Mouse (Mus musculus) gastrocnemius, adult 8-10 months (tissue): ENCODE data around the gene Adamts2. TPM values are rescaled to one million over a fixed set of nuclear protein-coding genes. Genes with fewer than 3 reads are reported as not detected.

Source experiments
- DNase-seq, 2 experiments: peaks; one replicate each; pipeline ENCODE4 v3.0.0; 2022; ENCODE audit warnings: low spot score in 2 of 2
- total RNA-seq, 4 experiments: library from RNA; stranded (reverse); gene quantifications; 2 replicates each; pipeline ENCODE4 v1.2.4; 2022

Adamts2 gene
- total RNA-seq, 4 experiments from 2014 or later, result 3.5 to 4.9 (median 4.7) TPM

GRCm38 (mm10) chr11:50670881-50671280 lies 69.0 kb downstream of the Adamts2 start:
- DNase-seq, result no peak

- DNase-seq, result no peak
Measured at GRCm38 (mm10) chr11:50671376-50671775, 69.5 kb downstream of the Adamts2 start.

GRCm38 (mm10) chr11:50671820-50672310 lies 70.0 kb downstream of the Adamts2 start:
- DNase-seq, result no peak

- peak; percentile 90 to 93 for DNase-seq
Measured at GRCm38 (mm10) chr11:50672866-50673265, 71.0 kb downstream of the Adamts2 start.

GRCm38 (mm10) chr11:50673525-50674250 lies 71.8 kb downstream of the Adamts2 start:
- no peak for DNase-seq

GRCm38 (mm10) chr11:50674390-50674789 lies 72.5 kb downstream of the Adamts2 start:
- peak; percentile 68 to 78 for DNase-seq

GRCm38 (mm10) chr11:50678650-50679049 lies 76.8 kb downstream of the Adamts2 start:
- DNase-seq, result no peak

GRCm38 (mm10) chr11:50681940-50682339 lies 80.1 kb downstream of the Adamts2 start:
- no peak for DNase-seq

GRCm38 (mm10) chr11:50683821-50684220 lies 81.9 kb downstream of the Adamts2 start:
- DNase-seq, result no peak

- DNase-seq, result no peak
Measured at GRCm38 (mm10) chr11:50688584-50688983, 86.7 kb downstream of the Adamts2 start.

GRCm38 (mm10) chr11:50689672-50690071 lies 87.8 kb downstream of the Adamts2 start:
- no peak for DNase-seq

GRCm38 (mm10) chr11:50699971-50700370 lies 98.1 kb downstream of the Adamts2 start:
- DNase-seq, result no peak

- peak in 1 of 2 experiments; percentile 31 for DNase-seq
Measured at GRCm38 (mm10) chr11:50700496-50700895, 98.6 kb downstream of the Adamts2 start.

- no peak for DNase-seq
Measured at GRCm38 (mm10) chr11:50703397-50703796, 101.5 kb downstream of the Adamts2 start.

GRCm38 (mm10) chr11:50704511-50704910 lies 102.6 kb downstream of the Adamts2 start:
- no peak for DNase-seq

- no peak for DNase-seq
Measured at GRCm38 (mm10) chr11:50707259-50707658, 105.4 kb downstream of the Adamts2 start.

- DNase-seq, result peak in 1 of 2 experiments; percentile 31
Measured at GRCm38 (mm10) chr11:50713610-50714202, 111.8 kb downstream of the Adamts2 start.

- no peak for DNase-seq
Measured at GRCm38 (mm10) chr11:50715091-50715490, 113.2 kb downstream of the Adamts2 start.

GRCm38 (mm10) chr11:50717381-50717897 lies 115.6 kb downstream of the Adamts2 start:
- DNase-seq, result no peak

GRCm38 (mm10) chr11:50718862-50719261 lies 117.0 kb downstream of the Adamts2 start:
- DNase-seq, result no peak

- no peak for DNase-seq
Measured at GRCm38 (mm10) chr11:50720421-50720820, 118.5 kb downstream of the Adamts2 start.

GRCm38 (mm10) chr11:50720856-50721550 lies 119.1 kb downstream of the Adamts2 start:
- no peak for DNase-seq
